ENCODE assay signal across 20 mouse cellular contexts in the genomic region with DNA sequence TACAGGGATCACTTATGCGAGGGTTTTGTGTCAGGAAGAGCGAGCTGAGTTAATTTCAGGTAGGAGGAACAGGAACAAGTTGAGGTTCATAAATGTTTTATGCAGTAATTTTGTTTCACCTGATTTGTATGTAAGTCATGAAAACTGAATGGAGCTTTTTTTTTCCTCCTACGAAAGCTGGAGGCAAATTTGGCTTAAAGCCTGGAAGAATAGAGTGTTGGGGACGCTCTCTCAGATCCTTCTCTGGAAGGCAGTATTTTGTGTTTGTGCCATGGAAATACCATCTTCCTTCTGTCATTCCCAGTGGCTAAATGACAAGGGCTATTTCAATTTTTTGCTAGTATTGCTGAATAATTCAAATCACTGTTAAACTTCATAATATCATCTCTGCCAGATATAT.
DNase-seq lines count a peak whose midpoint lies in the region; ATAC-seq lines count a peak whose summit lies in the region.
"Had no signal": no experiment of that assay in that cellular context is flagged by ENCODE, and none has a peak within 500 bp of the region (broad histone marks: within the 10 kb centered on the region; RNA-seq: fewer than 3 reads in every experiment).

No protein-coding gene starts in this region.

- H3K9me3 ChIP-seq in forebrain, embryonic 14.5 days (replicated peaks; ENCODE audit: control insufficient read depth, low read length) = peaks cover 2% of the 10 kb centered on the region; the same call in 1 of the 2 replicates
- H3K9me3 ChIP-seq in forebrain, embryonic 16.5 days (ENCODE audit: control insufficient read depth, low read length) = no peaks in the 10 kb centered on the region
- H3K9me3 ChIP-seq in hindbrain, embryonic 14.5 days (ENCODE audit: control insufficient read depth, low read length) = no peaks in the 10 kb centered on the region
- no peaks in the 10 kb centered on the region; the same call in 1 of the 2 replicates for H3K9me3 ChIP-seq in hindbrain, embryonic 12.5 days (replicated peaks)
- H3K9me3 ChIP-seq: embryonic facial prominence, embryonic 10.5 days; forebrain, embryonic 15.5 days; G1E; heart, embryonic 13.5 days; hindbrain, embryonic 15.5 days had no signal

- no peaks in the 10 kb centered on the region for H3K27me3 ChIP-seq in forebrain, embryonic 14.5 days (replicated peaks; ENCODE audit: control insufficient read depth, insufficient read depth, low read length)
- no peaks in the 10 kb centered on the region for H3K27me3 ChIP-seq in forebrain, embryonic 16.5 days (replicated peaks; ENCODE audit: control insufficient read depth, insufficient read depth, low read length)
- no peaks in the 10 kb centered on the region for H3K27me3 ChIP-seq in hindbrain, embryonic 14.5 days (ENCODE audit: control insufficient read depth, insufficient read depth, low read length)
- no peaks in the 10 kb centered on the region for H3K27me3 ChIP-seq in hindbrain, embryonic 12.5 days
- H3K27me3 ChIP-seq: forebrain, embryonic 15.5 days; heart, embryonic 13.5 days; hindbrain, embryonic 15.5 days had no signal

- no peak overlapping the region for H3K4me2 ChIP-seq in forebrain, embryonic 14.5 days (ENCODE audit: low read length)
- no peak overlapping the region for H3K4me2 ChIP-seq in forebrain, embryonic 16.5 days (ENCODE audit: low read length)
- no peak overlapping the region for H3K4me2 ChIP-seq in hindbrain, embryonic 14.5 days (replicated peaks)
- no peak overlapping the region for H3K4me2 ChIP-seq in hindbrain, embryonic 12.5 days (replicated peaks)
- H3K4me2 ChIP-seq: forebrain, embryonic 15.5 days; heart, embryonic 13.5 days; hindbrain, embryonic 15.5 days had no signal

- no peak for ATAC-seq in forebrain, embryonic 14.5 days
- no peak for ATAC-seq in forebrain, embryonic 16.5 days
- no peak for ATAC-seq in hindbrain, embryonic 14.5 days (ENCODE audit: low FRiP score)
- ATAC-seq in hindbrain, embryonic 12.5 days (ENCODE audit: low FRiP score) = no peak
- ATAC-seq: CD4-positive, CD25-positive, alpha-beta regulatory T cell, adult 4 months; forebrain, embryonic 15.5 days had no signal

- intact Hi-C loops in left cerebral cortex, postnatal 14 days (cut with DNase I) = no loop called here
- intact Hi-C loops in left cerebral cortex, postnatal 36 days (cut with DNase I) = no loop called here

- H3K36me3 ChIP-seq in forebrain, embryonic 14.5 days (ENCODE audit: control insufficient read depth, insufficient read depth, low read length) = no peaks in the 10 kb centered on the region
- H3K36me3 ChIP-seq in forebrain, embryonic 16.5 days (ENCODE audit: control insufficient read depth, insufficient read depth) = no peaks in the 10 kb centered on the region
- H3K36me3 ChIP-seq in hindbrain, embryonic 14.5 days (replicated peaks; ENCODE audit: control insufficient read depth, insufficient read depth) = no peaks in the 10 kb centered on the region
- H3K36me3 ChIP-seq in hindbrain, embryonic 12.5 days = no peaks in the 10 kb centered on the region
- H3K36me3 ChIP-seq: embryonic facial prominence, embryonic 10.5 days; forebrain, embryonic 15.5 days; G1E; heart, embryonic 13.5 days; hindbrain, embryonic 15.5 days had no signal

- WGBS in forebrain, embryonic 14.5 days = 72% methylated on average over 4 of the region's 4 CpGs
- WGBS in forebrain, embryonic 16.5 days = 50% methylated on average over 4 of the region's 4 CpGs
- WGBS in hindbrain, embryonic 14.5 days = 55% methylated on average over 4 of the region's 4 CpGs
- WGBS in hindbrain, embryonic 12.5 days = 76% methylated on average over 4 of the region's 4 CpGs

- DNase-seq in forebrain, embryonic 14.5 days (ENCODE audit: low spot score) = peak; percentile 28
- peak; percentile 55 for DNase-seq in hindbrain, embryonic 14.5 days (ENCODE audit: low spot score)
- DNase-seq in left cerebral cortex, postnatal 14 days (ENCODE audit: low spot score in 2 of 2) = peak; percentile 17 to 41
- DNase-seq in left cerebral cortex, postnatal 36 days (ENCODE audit: low spot score in 2 of 2) = no peak
- peak; percentile 81 for DNase-seq in brain, adult 2 months (ENCODE audit: low read depth, low spot score)
- no peak for DNase-seq in ovary, postnatal 36 days (ENCODE audit: low spot score)
- DNase-seq: adrenal gland, postnatal 10 days; B cell, adult 2 months; cerebellum, adult 2 months; gastrocnemius, postnatal 36 days; heart, adult 11 months; heart, postnatal 36 days had no signal

- no peak overlapping the region for H3K27ac ChIP-seq in forebrain, embryonic 14.5 days (ENCODE audit: low read depth, low read length)
- H3K27ac ChIP-seq in forebrain, embryonic 16.5 days (ENCODE audit: low read length) = no peak overlapping the region
- H3K27ac ChIP-seq in hindbrain, embryonic 14.5 days = 0 out of 2 replicates have a peak overlapping the region, but pooled peaks have one; percentile 3
- H3K27ac ChIP-seq in hindbrain, embryonic 12.5 days = no peak overlapping the region
- H3K27ac ChIP-seq: embryonic facial prominence, embryonic 10.5 days; forebrain, embryonic 15.5 days; heart, embryonic 13.5 days; hindbrain, embryonic 15.5 days had no signal

- H3K4me3 ChIP-seq in forebrain, embryonic 14.5 days (ENCODE audit: low read depth, low read length) = no peak overlapping the region
- no peak overlapping the region for H3K4me3 ChIP-seq in forebrain, embryonic 16.5 days (replicated peaks; ENCODE audit: low read length)
- no peak overlapping the region for H3K4me3 ChIP-seq in hindbrain, embryonic 14.5 days (replicated peaks; ENCODE audit: low read length)
- no peak overlapping the region for H3K4me3 ChIP-seq in hindbrain, embryonic 12.5 days
- H3K4me3 ChIP-seq: embryonic facial prominence, embryonic 10.5 days; forebrain, embryonic 15.5 days; heart, embryonic 13.5 days; hindbrain, embryonic 15.5 days had no signal

- no peak overlapping the region for H3K9ac ChIP-seq in forebrain, embryonic 14.5 days (ENCODE audit: low read length)
- H3K9ac ChIP-seq in forebrain, embryonic 16.5 days (replicated peaks; ENCODE audit: low read depth, low read length) = no peak overlapping the region
- no peak overlapping the region for H3K9ac ChIP-seq in hindbrain, embryonic 14.5 days
- no peak overlapping the region for H3K9ac ChIP-seq in hindbrain, embryonic 12.5 days
- H3K9ac ChIP-seq: forebrain, embryonic 15.5 days; heart, embryonic 13.5 days; hindbrain, embryonic 15.5 days had no signal

- no peaks in the 10 kb centered on the region for H3K4me1 ChIP-seq in forebrain, embryonic 14.5 days (ENCODE audit: control insufficient read depth, insufficient read depth, low read length)
- H3K4me1 ChIP-seq in forebrain, embryonic 16.5 days (replicated peaks; ENCODE audit: control insufficient read depth, insufficient read depth, low read length) = no peaks in the 10 kb centered on the region
- no peaks in the 10 kb centered on the region for H3K4me1 ChIP-seq in hindbrain, embryonic 14.5 days (replicated peaks; ENCODE audit: control insufficient read depth, insufficient read depth, low read length)
- no peaks in the 10 kb centered on the region for H3K4me1 ChIP-seq in hindbrain, embryonic 12.5 days
- H3K4me1 ChIP-seq: embryonic facial prominence, embryonic 10.5 days; heart, embryonic 13.5 days; hindbrain, embryonic 15.5 days had no signal

Comparison
In these comparisons a context has a peak if more than half of its experiments do, and no peak if none do; other contexts are left out.
1. DNase-seq: peak in forebrain, embryonic 14.5 days (single experiment), hindbrain, embryonic 14.5 days (single experiment), left cerebral cortex, postnatal 14 days (2 of 2) and brain, adult 2 months (single experiment); none in left cerebral cortex, postnatal 36 days (0 of 2) and ovary, postnatal 36 days (single experiment).